Comparison of ENCODE assay signal across 20 mouse cellular contexts in the genomic region with DNA sequence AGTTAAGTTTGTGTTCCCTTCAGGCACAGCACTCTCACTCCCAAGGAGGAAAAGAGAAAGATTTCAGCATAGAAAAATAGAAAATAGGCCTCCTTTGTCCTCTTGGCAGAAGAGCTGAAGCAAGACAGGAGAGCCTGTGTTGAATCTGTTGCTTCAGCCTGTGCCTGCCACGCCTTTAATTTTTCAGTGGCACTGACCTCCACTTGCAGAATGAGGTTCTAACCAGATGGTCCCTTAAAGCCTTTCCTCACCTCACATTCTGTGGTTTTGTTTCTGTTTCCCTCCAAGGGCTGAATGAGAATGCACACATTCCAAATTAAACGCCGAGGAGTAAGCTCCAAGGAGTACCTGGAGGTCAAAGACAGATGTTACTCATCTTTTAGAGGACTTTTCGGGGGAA. TPM values are rescaled to one million over a fixed set of nuclear protein-coding genes. Genes with fewer than 3 reads are reported as not detected.
A peak's percentile ranks its signal among the peaks of the same experiment; 100 is the strongest.
DNase-seq lines count a peak whose midpoint lies in the region; ATAC-seq and TF ChIP-seq lines count a peak whose summit lies in the region.
"Had no signal": no experiment of that assay in that cellular context is flagged by ENCODE, and none has a peak within 500 bp of the region (broad histone marks: within the 10 kb centered on the region; RNA-seq: fewer than 3 reads in every experiment).

No protein-coding gene starts in this region.

- no peak for ATAC-seq in embryonic facial prominence, embryonic 14.5 days (ENCODE audit: low read depth)
- no peak for ATAC-seq in midbrain, postnatal 0 days (ENCODE audit: low FRiP score)
- ATAC-seq: intestine, postnatal 0 days; liver, embryonic 12.5 days had no signal

- H3K4me2 ChIP-seq in embryonic facial prominence, embryonic 14.5 days (ENCODE audit: low read depth, low read length): no peak overlapping the region
- H3K4me2 ChIP-seq in midbrain, postnatal 0 days (ENCODE audit: low read depth, low read length, poor library complexity, severe bottlenecking): no peak overlapping the region
- peak overlapping the region; percentile 52 for H3K4me2 ChIP-seq in myocyte (ENCODE audit: low read depth)
- H3K4me2 ChIP-seq: limb, embryonic 13.5 days; liver, embryonic 12.5 days; midbrain, embryonic 11.5 days; neural tube, embryonic 12.5 days had no signal

- WGBS in embryonic facial prominence, embryonic 14.5 days: 43% methylated on average over 4 of the region's 4 CpGs
- WGBS in embryonic facial prominence, embryonic 10.5 days: 70% methylated on average over 4 of the region's 4 CpGs
- WGBS in midbrain, embryonic 10.5 days: 85% methylated on average over 4 of the region's 4 CpGs
- 73% methylated on average over 4 of the region's 4 CpGs for WGBS in midbrain, postnatal 0 days

- H3K9me3 ChIP-seq in embryonic facial prominence, embryonic 14.5 days (ENCODE audit: control insufficient read depth, low read length): peaks cover 5% of the 10 kb centered on the region; the same call in 1 of the 2 replicates
- H3K9me3 ChIP-seq in embryonic facial prominence, embryonic 10.5 days: no peaks in the 10 kb centered on the region
- peaks cover 4% of the 10 kb centered on the region; the same call in 1 of the 2 replicates for H3K9me3 ChIP-seq in midbrain, embryonic 10.5 days (replicated peaks)
- no peaks in the 10 kb centered on the region for H3K9me3 ChIP-seq in midbrain, postnatal 0 days (ENCODE audit: low read length)
- H3K9me3 ChIP-seq: liver, embryonic 12.5 days; neural tube, embryonic 12.5 days had no signal

- H3K9ac ChIP-seq in embryonic facial prominence, embryonic 14.5 days (ENCODE audit: low read depth, low read length): no peak overlapping the region
- H3K9ac ChIP-seq in midbrain, postnatal 0 days (replicated peaks; ENCODE audit: low read length, poor library complexity, severe bottlenecking): no peak overlapping the region
- H3K9ac ChIP-seq: forebrain, postnatal 0 days; limb, embryonic 13.5 days; liver, embryonic 12.5 days; neural tube, embryonic 12.5 days had no signal

- H3K27me3 ChIP-seq in embryonic facial prominence, embryonic 14.5 days (replicated peaks; ENCODE audit: control insufficient read depth, insufficient read depth, low read length): no peaks in the 10 kb centered on the region
- no peaks in the 10 kb centered on the region for H3K27me3 ChIP-seq in embryonic facial prominence, embryonic 10.5 days (replicated peaks; ENCODE audit: low read depth, poor library complexity, severe bottlenecking)
- H3K27me3 ChIP-seq in midbrain, embryonic 10.5 days (ENCODE audit: low read depth, poor library complexity, severe bottlenecking): no peaks in the 10 kb centered on the region
- H3K27me3 ChIP-seq in midbrain, postnatal 0 days (ENCODE audit: insufficient read depth, low read length): no peaks in the 10 kb centered on the region
- H3K27me3 ChIP-seq in myocyte (ENCODE audit: control insufficient read depth, insufficient read depth, insufficient read length): no peaks in the 10 kb centered on the region
- H3K27me3 ChIP-seq: limb, embryonic 13.5 days; liver, embryonic 12.5 days; neural tube, embryonic 12.5 days had no signal

- H3K36me3 ChIP-seq in embryonic facial prominence, embryonic 14.5 days (ENCODE audit: control insufficient read depth, insufficient read depth, low read length): no peaks in the 10 kb centered on the region
- no peaks in the 10 kb centered on the region for H3K36me3 ChIP-seq in embryonic facial prominence, embryonic 10.5 days (replicated peaks)
- no peaks in the 10 kb centered on the region for H3K36me3 ChIP-seq in midbrain, embryonic 10.5 days
- H3K36me3 ChIP-seq in midbrain, postnatal 0 days (ENCODE audit: insufficient read depth, low read length): no peaks in the 10 kb centered on the region
- H3K36me3 ChIP-seq in myocyte (ENCODE audit: control insufficient read depth, insufficient read depth): no peaks in the 10 kb centered on the region
- H3K36me3 ChIP-seq: limb, embryonic 13.5 days; liver, embryonic 12.5 days; neural tube, embryonic 12.5 days had no signal

- H3ac ChIP-seq in myocyte (ENCODE audit: control insufficient read depth, insufficient read length): no peak overlapping the region

- no peak overlapping the region for H3K4me3 ChIP-seq in embryonic facial prominence, embryonic 14.5 days (ENCODE audit: low read depth, low read length)
- H3K4me3 ChIP-seq in embryonic facial prominence, embryonic 10.5 days: no peak overlapping the region
- H3K4me3 ChIP-seq in midbrain, embryonic 10.5 days: no peak overlapping the region
- no peak overlapping the region for H3K4me3 ChIP-seq in midbrain, postnatal 0 days (ENCODE audit: low read depth, low read length)
- no peak overlapping the region for H3K4me3 ChIP-seq in myocyte
- H3K4me3 ChIP-seq: limb, embryonic 13.5 days; liver, embryonic 12.5 days; neural tube, embryonic 12.5 days had no signal

- peak; percentile 11 for DNase-seq in embryonic facial prominence, embryonic 14.5 days (ENCODE audit: low spot score)
- DNase-seq in embryonic facial prominence, embryonic 10.5 days (ENCODE audit: low spot score): no peak
- DNase-seq in heart, adult 9 months (ENCODE audit: low spot score in 2 of 2): peak; percentile 15 to 23
- no peak for DNase-seq in heart, adult 8-10 months (ENCODE audit: low spot score)
- DNase-seq in midbrain, embryonic 10.5 days (ENCODE audit: low spot score): no peak
- no peak for DNase-seq in midbrain, postnatal 0 days (ENCODE audit: low spot score)
- DNase-seq: adrenal gland, postnatal 36 days; cerebellum, adult 11-12 months; forebrain, postnatal 0 days; kidney, postnatal 25 days; lung, adult 18-20 months; right cerebral cortex, adult 18-20 months; thymus, adult 18-20 months; thymus, postnatal 36 days had no signal

- H3K79me2 ChIP-seq in myocyte (ENCODE audit: control insufficient read depth, insufficient read depth): no peaks in the 10 kb centered on the region

- no peak for TF ChIP-seq POLR2A in myocyte (IDR thresholded peaks at IDR 0.05; ENCODE audit: insufficient read length, low read depth)

- no peak overlapping the region for H3K27ac ChIP-seq in embryonic facial prominence, embryonic 14.5 days (replicated peaks; ENCODE audit: low read depth, low read length)
- H3K27ac ChIP-seq in embryonic facial prominence, embryonic 10.5 days (replicated peaks): no peak overlapping the region; the same call in 1 of the 2 replicates
- H3K27ac ChIP-seq in midbrain, embryonic 10.5 days (replicated peaks): peak overlapping the region; percentile 14; the same call in 1 of the 2 replicates
- H3K27ac ChIP-seq in midbrain, postnatal 0 days (ENCODE audit: low read depth, low read length): no peak overlapping the region; the same call in 1 of the 2 replicates
- H3K27ac ChIP-seq: limb, embryonic 13.5 days; liver, embryonic 12.5 days; neural tube, embryonic 12.5 days had no signal

- H3K4me1 ChIP-seq in embryonic facial prominence, embryonic 14.5 days (ENCODE audit: control insufficient read depth, insufficient read depth, low read length): no peaks in the 10 kb centered on the region
- 0 out of 2 replicates have a peak, but pooled peaks cover 10% of the 10 kb centered on the region for H3K4me1 ChIP-seq in embryonic facial prominence, embryonic 10.5 days
- H3K4me1 ChIP-seq in midbrain, embryonic 10.5 days: peaks cover 29% of the 10 kb centered on the region
- 0 out of 2 replicates have a peak, but pooled peaks cover 7% of the 10 kb centered on the region for H3K4me1 ChIP-seq in midbrain, postnatal 0 days (ENCODE audit: insufficient read depth, low read length)
- H3K4me1 ChIP-seq: limb, embryonic 13.5 days; liver, embryonic 12.5 days had no signal

- TF ChIP-seq CTCF in midbrain, postnatal 0 days (IDR thresholded peaks at IDR 0.05): no peak

TF ChIP-seq in myocyte, 11 proteins besides CTCF, POLR2A, EP300 and RAD21:
- TF ChIP-seq CEBPB (IDR thresholded peaks at IDR 0.05; ENCODE audit: insufficient read depth, poor library complexity, severe bottlenecking) (no peak), E2F4 (IDR thresholded peaks at IDR 0.05; ENCODE audit: insufficient read depth) (no peak), SRF (IDR thresholded peaks at IDR 0.05; ENCODE audit: control insufficient read depth, insufficient read length, low read depth) (no peak), POLR2AphosphoS2 (IDR thresholded peaks at IDR 0.05; ENCODE audit: insufficient read length, low read depth) (no peak), TCF12 (IDR thresholded peaks at IDR 0.05; ENCODE audit: insufficient read depth, poor library complexity, severe bottlenecking) (no peak), USF1 (IDR thresholded peaks at IDR 0.05; ENCODE audit: low read depth) (no peak)
TF ChIP-seq in myocyte: peak in this region for 0.

RNA-seq across cellular contexts. Expression of gene Marcks, which starts 32.2 kb away (rescaled TPM):
- 234 and 262 TPM in 2 replicates for polyA plus RNA-seq in embryonic facial prominence, embryonic 14.5 days (2014; fragmentation: Nextera tagmentation; extraction: Ambion mirVana)
- 135 and 155 TPM in 2 replicates for polyA plus RNA-seq in embryonic facial prominence, embryonic 10.5 days (2016; fragmentation: Nextera tagmentation; extraction: Ambion mirVana)
- 10 to 100 TPM; 20.7 to 32.9 (median 27.6) TPM for total RNA-seq in heart, adult 8-10 months (2022)
- 169 and 200 TPM in 2 replicates for polyA plus RNA-seq in midbrain, embryonic 10.5 days (2016; fragmentation: Nextera tagmentation; extraction: Ambion mirVana)
- total RNA-seq in midbrain, postnatal 0 days (2014; rRNA removed): 488 and 535 TPM in 2 replicates
- 230 and 265 TPM in 2 replicates for polyA plus RNA-seq in midbrain, postnatal 0 days (2015; fragmentation: Nextera tagmentation; extraction: Ambion mirVana)
- 26.3 TPM for polyA plus RNA-seq in myocyte (2012; fragmentation: generic; extraction: Trizol)

Comparison
In these comparisons a context has a peak if more than half of its experiments do, and no peak if none do; other contexts are left out.
1. DNase-seq: peak in embryonic facial prominence, embryonic 14.5 days (single experiment) and heart, adult 9 months (2 of 2); none in embryonic facial prominence, embryonic 10.5 days (single experiment), heart, adult 8-10 months (single experiment), midbrain, embryonic 10.5 days (single experiment) and midbrain, postnatal 0 days (single experiment).